In genomic region chr11:88214881-88215831, GRCm38 (mm10) we compare ENCODE assay signal across 8 mouse cellular contexts. TPM values are rescaled to one million over a fixed set of nuclear protein-coding genes. Genes with fewer than 3 reads are reported as not detected.
DNase-seq lines count a peak whose midpoint lies in the region; ATAC-seq and TF ChIP-seq lines count a peak whose summit lies in the region.

No protein-coding gene starts in this region.

- peak overlapping the region; percentile 58 for H3K27ac ChIP-seq in gastrocnemius, adult 2 months
- H3K27ac ChIP-seq in heart, embryonic 13.5 days (replicated peaks) = peak overlapping the region; percentile 79
- no peak overlapping the region for H3K27ac ChIP-seq in kidney, embryonic 16.5 days (ENCODE audit: low read length)
- no peak overlapping the region for H3K27ac ChIP-seq in lung, postnatal 0 days (ENCODE audit: low read length)

- no peak for TF ChIP-seq EP300 in lung, postnatal 0 days (IDR thresholded peaks at IDR 0.05)

- peak overlapping the region; percentile 41 for H3K9ac ChIP-seq in heart, embryonic 13.5 days
- H3K9ac ChIP-seq in kidney, embryonic 16.5 days (replicated peaks; ENCODE audit: low read length) = no peak overlapping the region
- no peak overlapping the region for H3K9ac ChIP-seq in lung, postnatal 0 days (replicated peaks; ENCODE audit: low read depth)

- H3K4me2 ChIP-seq in heart, embryonic 13.5 days = peak overlapping the region; percentile 49
- 0 out of 2 replicates have a peak overlapping the region, but pooled peaks have one; percentile 16 for H3K4me2 ChIP-seq in kidney, embryonic 16.5 days (replicated peaks; ENCODE audit: low read depth, low read length)
- no peak overlapping the region for H3K4me2 ChIP-seq in lung, postnatal 0 days (replicated peaks; ENCODE audit: low read depth, low read length)

- 44% methylated on average over 21 of the region's 21 CpGs for WGBS in heart, embryonic 13.5 days
- WGBS in kidney, embryonic 16.5 days = 44% methylated on average over 21 of the region's 21 CpGs
- WGBS in lung, postnatal 0 days = 51% methylated on average over 21 of the region's 21 CpGs

- peaks cover 40% of the 10 kb centered on the region for H3K4me1 ChIP-seq in heart, embryonic 13.5 days
- H3K4me1 ChIP-seq in kidney, embryonic 16.5 days (ENCODE audit: insufficient read depth, low read length) = peaks cover 9% of the 10 kb centered on the region
- H3K4me1 ChIP-seq in lung, postnatal 0 days (ENCODE audit: insufficient read depth, low read depth, low read length) = peaks cover 5% of the 10 kb centered on the region; the same call in 1 of the 2 replicates

- no peak; the same call in 1 of the 2 replicates for ATAC-seq in heart, embryonic 13.5 days (ENCODE audit: extremely low read depth, insufficient number of reproducible peaks, low FRiP score, low TSS enrichment)
- peak; percentile 25; the same call in 1 of the 2 replicates for ATAC-seq in kidney, embryonic 16.5 days (ENCODE audit: low FRiP score, low TSS enrichment)
- peak; percentile 23 for ATAC-seq in lung, postnatal 0 days

- intact Hi-C loops in gastrocnemius, adult 2 months (cut with DNase I) = loop anchor here (5.0 kb wide), 1 partner anchor 248 kb away; no protein-coding TSS in a partner anchor

- no peak for TF ChIP-seq CTCF in gastrocnemius, adult 2 months (IDR thresholded peaks at IDR 0.05)
- no peak for TF ChIP-seq CTCF in lung, postnatal 0 days (IDR thresholded peaks at IDR 0.05)

- DNase-seq in gastrocnemius, adult 2 months = peak; percentile 64
- no peak for DNase-seq in gastrocnemius, adult 8-10 months (ENCODE audit: low spot score in 2 of 2)
- peak; percentile 85 to 86 for DNase-seq in cerebellum, postnatal 14 days
- peak; percentile 30 for DNase-seq in lung, postnatal 0 days (ENCODE audit: low spot score)
- DNase-seq in right cerebral cortex, postnatal 4 days = peak; percentile 32
- no peak for DNase-seq in spleen, postnatal 36 days (ENCODE audit: low spot score in 2 of 2)

- H3K4me3 ChIP-seq in gastrocnemius, adult 2 months = peak overlapping the region; percentile 27
- H3K4me3 ChIP-seq in heart, embryonic 13.5 days = peak overlapping the region; percentile 7; the same call in 1 of the 2 replicates
- no peak overlapping the region for H3K4me3 ChIP-seq in kidney, embryonic 16.5 days (ENCODE audit: low read length)
- no peak overlapping the region for H3K4me3 ChIP-seq in lung, postnatal 0 days (ENCODE audit: low read depth, low read length)

- H3K36me3 ChIP-seq in heart, embryonic 13.5 days = peaks cover 18% of the 10 kb centered on the region
- H3K36me3 ChIP-seq in kidney, embryonic 16.5 days (ENCODE audit: insufficient read depth, low read length) = peaks cover 17% of the 10 kb centered on the region
- peaks cover 16% of the 10 kb centered on the region; the same call in 1 of the 2 replicates for H3K36me3 ChIP-seq in lung, postnatal 0 days (ENCODE audit: insufficient read depth, low read length)

- H3K9me3 ChIP-seq in heart, embryonic 13.5 days = no peaks in the 10 kb centered on the region
- H3K9me3 ChIP-seq in kidney, embryonic 16.5 days (ENCODE audit: low read length) = no peaks in the 10 kb centered on the region
- no peaks in the 10 kb centered on the region for H3K9me3 ChIP-seq in lung, postnatal 0 days (ENCODE audit: low read length)

- no peaks in the 10 kb centered on the region for H3K27me3 ChIP-seq in heart, embryonic 13.5 days (replicated peaks)
- H3K27me3 ChIP-seq in kidney, embryonic 16.5 days (ENCODE audit: insufficient read depth, low read length) = no peaks in the 10 kb centered on the region
- no peaks in the 10 kb centered on the region for H3K27me3 ChIP-seq in lung, postnatal 0 days (replicated peaks; ENCODE audit: insufficient read depth, low read length)

RNA-seq across cellular contexts. Expression of gene Mrps23, which starts 11.0 kb away (rescaled TPM):
- total RNA-seq in gastrocnemius, adult 2 months (2021) = 100 to 1,000 TPM; 122 to 144 TPM
- total RNA-seq in gastrocnemius, adult 8-10 months (2022) = 100 to 1,000 TPM; 119 to 149 (median 140) TPM
- polyA plus RNA-seq in heart, embryonic 13.5 days (2015; fragmentation: Nextera tagmentation; extraction: Ambion mirVana) = 76.0 and 82.1 TPM in 2 replicates
- 61.5 and 66.6 TPM in 2 replicates for polyA plus RNA-seq in kidney, embryonic 16.5 days (2015; fragmentation: Nextera tagmentation; extraction: Ambion mirVana)
- 46.5 TPM in 2 replicates for polyA plus RNA-seq in lung, postnatal 0 days (2015; fragmentation: Nextera tagmentation; extraction: Ambion mirVana)

Comparison
In these comparisons a context has a peak if more than half of its experiments do, and no peak if none do; other contexts are left out.
1. DNase-seq: peak in gastrocnemius, adult 2 months (single experiment), cerebellum, postnatal 14 days (2 of 2), lung, postnatal 0 days (single experiment) and right cerebral cortex, postnatal 4 days (single experiment); none in gastrocnemius, adult 8-10 months (0 of 2) and spleen, postnatal 36 days (0 of 2).
2. H3K27ac ChIP-seq: peak in gastrocnemius, adult 2 months (single experiment) and heart, embryonic 13.5 days (single experiment); none in kidney, embryonic 16.5 days (single experiment) and lung, postnatal 0 days (single experiment).
3. H3K4me3 ChIP-seq: peak in gastrocnemius, adult 2 months (single experiment) and heart, embryonic 13.5 days (single experiment); none in kidney, embryonic 16.5 days (single experiment) and lung, postnatal 0 days (single experiment).